Mouse (Mus musculus): ENCODE measurements around the gene Srgap1. TPM values are rescaled to one million over a fixed set of nuclear protein-coding genes. Genes with fewer than 3 reads are reported as not detected.

The Srgap1 gene
- polyA plus RNA-seq, 1 experiment from 2014 or later, result 9.3 TPM

GRCm38 (mm10) chr10:121886805-121887204, 160.3 kb downstream of the Srgap1 start:
- no peak overlapping the region; a peak in 1 of 4 replicates for H3K27ac ChIP-seq (replicated peaks in 1 of 2; ENCODE audit: control insufficient read depth in 1 of 2, insufficient read depth in 1 of 2, low read depth in 2 of 2, low read length in 2 of 2)
- H3K4me3 ChIP-seq (ENCODE audit: control insufficient read depth in 1 of 2, insufficient read depth in 1 of 2, low read depth in 1 of 2, low read length in 2 of 2), result no peak overlapping the region

GRCm38 (mm10) chr10:121885512-121886218, 161.4 kb downstream of the Srgap1 start:
- Histone ChIP-seq H3K9me3 (ENCODE audit: control insufficient read depth, low read length) (no peaks in the 10 kb centered on the region), H3K4me2 (ENCODE audit: low read length) (no peak overlapping the region), H3K27me3 (ENCODE audit: control insufficient read depth, insufficient read depth, low read length) (no peaks in the 10 kb centered on the region), H3K4me1 (ENCODE audit: control insufficient read depth in 2 of 2, insufficient read depth in 2 of 2, low read length in 2 of 2) (peaks cover 8 to 19% of the 10 kb centered on the region in 2 experiments), H3K9ac (ENCODE audit: low read length) (no peak overlapping the region), H3K36me3 (ENCODE audit: control insufficient read depth, insufficient read depth, low read length) (no peaks in the 10 kb centered on the region), H3K4me3 (ENCODE audit: control insufficient read depth in 1 of 2, insufficient read depth in 1 of 2, low read depth in 1 of 2, low read length in 2 of 2) (no peak overlapping the region), H3K27ac (replicated peaks in 1 of 2; ENCODE audit: control insufficient read depth in 1 of 2, insufficient read depth in 1 of 2, low read depth in 2 of 2, low read length in 2 of 2) (no peak overlapping the region)
- ATAC-seq (ENCODE audit: insufficient number of reproducible peaks, insufficient read depth, low FRiP score, low read depth), result no peak
- 29% methylated on average over 9 of the region's 9 CpGs for WGBS

More at GRCm38 (mm10) chr10:121886805-121887204, 160.3 kb downstream of the Srgap1 start:
- peaks cover 14 to 23% of the 10 kb centered on the region in 2 experiments for H3K4me1 ChIP-seq (ENCODE audit: control insufficient read depth in 2 of 2, insufficient read depth in 2 of 2, low read length in 2 of 2)
- no peaks in the 10 kb centered on the region for H3K36me3 ChIP-seq (ENCODE audit: control insufficient read depth, insufficient read depth, low read length)
- no peak overlapping the region for H3K9ac ChIP-seq (ENCODE audit: low read length)
- H3K4me2 ChIP-seq (ENCODE audit: low read length), result no peak overlapping the region
- ATAC-seq (ENCODE audit: insufficient number of reproducible peaks, insufficient read depth, low FRiP score, low read depth), result no peak
- WGBS, result 31% methylated on average over 6 of the region's 6 CpGs
- no peaks in the 10 kb centered on the region for H3K27me3 ChIP-seq (ENCODE audit: control insufficient read depth, insufficient read depth, low read length)
- no peaks in the 10 kb centered on the region for H3K9me3 ChIP-seq (ENCODE audit: control insufficient read depth, low read length)

- no peak for ATAC-seq (ENCODE audit: insufficient number of reproducible peaks, insufficient read depth, low FRiP score, low read depth)
- peaks cover 14 to 33% of the 10 kb centered on the region in 2 experiments for H3K4me1 ChIP-seq (ENCODE audit: control insufficient read depth in 2 of 2, insufficient read depth in 2 of 2, low read length in 2 of 2)
- no peaks in the 10 kb centered on the region for H3K36me3 ChIP-seq (ENCODE audit: control insufficient read depth, insufficient read depth, low read length)
- H3K4me2 ChIP-seq (ENCODE audit: low read length), result no peak overlapping the region
- WGBS, result 72% methylated on average over 6 of the region's 6 CpGs
- no peaks in the 10 kb centered on the region for H3K9me3 ChIP-seq (ENCODE audit: control insufficient read depth, low read length)
- H3K27ac ChIP-seq (replicated peaks in 1 of 2; ENCODE audit: control insufficient read depth in 1 of 2, insufficient read depth in 1 of 2, low read depth in 2 of 2, low read length in 2 of 2), result no peak overlapping the region
- no peak overlapping the region for H3K9ac ChIP-seq (ENCODE audit: low read length)
- H3K4me3 ChIP-seq (ENCODE audit: control insufficient read depth in 1 of 2, insufficient read depth in 1 of 2, low read depth in 1 of 2, low read length in 2 of 2), result no peak overlapping the region
- no peaks in the 10 kb centered on the region for H3K27me3 ChIP-seq (ENCODE audit: control insufficient read depth, insufficient read depth, low read length)
These were observed 164.7 kb downstream of the Srgap1 start for GRCm38 (mm10) chr10:121882461-121882860.

GRCm38 (mm10) chr10:121878855-121879254, 168.3 kb downstream of the Srgap1 start:
- no peak overlapping the region for H3K4me3 ChIP-seq (ENCODE audit: control insufficient read depth in 1 of 2, insufficient read depth in 1 of 2, low read depth in 1 of 2, low read length in 2 of 2)
- ATAC-seq (ENCODE audit: insufficient number of reproducible peaks, insufficient read depth, low FRiP score, low read depth), result no peak
- H3K27me3 ChIP-seq (ENCODE audit: control insufficient read depth, insufficient read depth, low read length), result no peaks in the 10 kb centered on the region
- no peak overlapping the region for H3K9ac ChIP-seq (ENCODE audit: low read length)
- WGBS, result 53% methylated on average over 7 of the region's 7 CpGs
- H3K4me1 ChIP-seq (ENCODE audit: control insufficient read depth in 2 of 2, insufficient read depth in 2 of 2, low read length in 2 of 2), result peaks cover 10 to 18% of the 10 kb centered on the region in 2 experiments
- H3K9me3 ChIP-seq (ENCODE audit: control insufficient read depth, low read length), result no peaks in the 10 kb centered on the region
- no peak overlapping the region for H3K27ac ChIP-seq (replicated peaks in 1 of 2; ENCODE audit: control insufficient read depth in 1 of 2, insufficient read depth in 1 of 2, low read depth in 2 of 2, low read length in 2 of 2)
- no peak overlapping the region for H3K4me2 ChIP-seq (ENCODE audit: low read length)
- H3K36me3 ChIP-seq (ENCODE audit: control insufficient read depth, insufficient read depth, low read length), result no peaks in the 10 kb centered on the region

- Histone ChIP-seq H3K4me2 (ENCODE audit: low read length) (no peak overlapping the region), H3K4me1 (ENCODE audit: control insufficient read depth in 2 of 2, insufficient read depth in 2 of 2, low read length in 2 of 2) (peaks cover 13 to 24% of the 10 kb centered on the region in 2 experiments), H3K27me3 (ENCODE audit: control insufficient read depth, insufficient read depth, low read length) (no peaks in the 10 kb centered on the region), H3K9ac (ENCODE audit: low read length) (no peak overlapping the region), H3K36me3 (ENCODE audit: control insufficient read depth, insufficient read depth, low read length) (no peaks in the 10 kb centered on the region), H3K4me3 (ENCODE audit: control insufficient read depth in 1 of 2, insufficient read depth in 1 of 2, low read depth in 1 of 2, low read length in 2 of 2) (no peak overlapping the region), H3K27ac (replicated peaks in 1 of 2; ENCODE audit: control insufficient read depth in 1 of 2, insufficient read depth in 1 of 2, low read depth in 2 of 2, low read length in 2 of 2) (0 out of 4 replicates have a peak overlapping the region, but pooled peaks of 1 of the 2 experiments have one; percentile 2), H3K9me3 (ENCODE audit: control insufficient read depth, low read length) (no peaks in the 10 kb centered on the region)
- WGBS, result 55% methylated on average over 9 of the region's 9 CpGs
- no peak for ATAC-seq (ENCODE audit: insufficient number of reproducible peaks, insufficient read depth, low FRiP score, low read depth)
These were observed 169.2 kb downstream of the Srgap1 start for GRCm38 (mm10) chr10:121877906-121878305.

- Histone ChIP-seq H3K4me1 (ENCODE audit: control insufficient read depth in 2 of 2, insufficient read depth in 2 of 2, low read length in 2 of 2) (peaks cover 12 to 18% of the 10 kb centered on the region in 2 experiments), H3K27me3 (ENCODE audit: control insufficient read depth, insufficient read depth, low read length) (no peaks in the 10 kb centered on the region), H3K4me2 (ENCODE audit: low read length) (no peak overlapping the region), H3K9me3 (ENCODE audit: control insufficient read depth, low read length) (peaks cover 6% of the 10 kb centered on the region; the same call in 1 of the 2 replicates), H3K4me3 (ENCODE audit: control insufficient read depth in 1 of 2, insufficient read depth in 1 of 2, low read depth in 1 of 2, low read length in 2 of 2) (no peak overlapping the region), H3K36me3 (ENCODE audit: control insufficient read depth, insufficient read depth, low read length) (peaks cover 17% of the 10 kb centered on the region), H3K27ac (replicated peaks in 1 of 2; ENCODE audit: control insufficient read depth in 1 of 2, insufficient read depth in 1 of 2, low read depth in 2 of 2, low read length in 2 of 2) (no peak overlapping the region), H3K9ac (ENCODE audit: low read length) (no peak overlapping the region)
- WGBS, result 50% methylated on average over 4 of the region's 4 CpGs
- no peak for ATAC-seq (ENCODE audit: insufficient number of reproducible peaks, insufficient read depth, low FRiP score, low read depth)
These were observed 174.0 kb downstream of the Srgap1 start for GRCm38 (mm10) chr10:121873063-121873489.

- H3K4me2 ChIP-seq (ENCODE audit: low read length), result no peak overlapping the region
- peaks cover 17% of the 10 kb centered on the region for H3K36me3 ChIP-seq (ENCODE audit: control insufficient read depth, insufficient read depth, low read length)
- no peaks in the 10 kb centered on the region for H3K27me3 ChIP-seq (ENCODE audit: control insufficient read depth, insufficient read depth, low read length)
- no peak overlapping the region for H3K9ac ChIP-seq (ENCODE audit: low read length)
- H3K27ac ChIP-seq (replicated peaks in 1 of 2; ENCODE audit: control insufficient read depth in 1 of 2, insufficient read depth in 1 of 2, low read depth in 2 of 2, low read length in 2 of 2), result no peak overlapping the region
- H3K9me3 ChIP-seq (ENCODE audit: control insufficient read depth, low read length), result peaks cover 6% of the 10 kb centered on the region; the same call in 1 of the 2 replicates
- ATAC-seq (ENCODE audit: insufficient number of reproducible peaks, insufficient read depth, low FRiP score, low read depth), result no peak
- no peak overlapping the region for H3K4me3 ChIP-seq (ENCODE audit: control insufficient read depth in 1 of 2, insufficient read depth in 1 of 2, low read depth in 1 of 2, low read length in 2 of 2)
- H3K4me1 ChIP-seq (ENCODE audit: control insufficient read depth in 2 of 2, insufficient read depth in 2 of 2, low read length in 2 of 2), result peaks cover 5 to 8% of the 10 kb centered on the region in 2 experiments; a peak in 2 of 4 replicates
- WGBS, result 73% methylated on average over 8 of the region's 8 CpGs
These were observed 177.2 kb downstream of the Srgap1 start for GRCm38 (mm10) chr10:121869941-121870340.

All from heart, embryonic 14.5 days (tissue).